Mouse (Mus musculus): ENCODE results near the gene Dph3. TPM values are rescaled to one million over a fixed set of nuclear protein-coding genes. Genes with fewer than 3 reads are reported as not detected.

The Dph3 gene
- 94.1 TPM for polyA plus RNA-seq (2014; fragmentation: Illumina TruSeq; extraction: RNeasy Lipid Tissue Mini Kit (QIAGEN cat#74804); ENCODE audit: low read depth, low replicate concordance)

DNA sequence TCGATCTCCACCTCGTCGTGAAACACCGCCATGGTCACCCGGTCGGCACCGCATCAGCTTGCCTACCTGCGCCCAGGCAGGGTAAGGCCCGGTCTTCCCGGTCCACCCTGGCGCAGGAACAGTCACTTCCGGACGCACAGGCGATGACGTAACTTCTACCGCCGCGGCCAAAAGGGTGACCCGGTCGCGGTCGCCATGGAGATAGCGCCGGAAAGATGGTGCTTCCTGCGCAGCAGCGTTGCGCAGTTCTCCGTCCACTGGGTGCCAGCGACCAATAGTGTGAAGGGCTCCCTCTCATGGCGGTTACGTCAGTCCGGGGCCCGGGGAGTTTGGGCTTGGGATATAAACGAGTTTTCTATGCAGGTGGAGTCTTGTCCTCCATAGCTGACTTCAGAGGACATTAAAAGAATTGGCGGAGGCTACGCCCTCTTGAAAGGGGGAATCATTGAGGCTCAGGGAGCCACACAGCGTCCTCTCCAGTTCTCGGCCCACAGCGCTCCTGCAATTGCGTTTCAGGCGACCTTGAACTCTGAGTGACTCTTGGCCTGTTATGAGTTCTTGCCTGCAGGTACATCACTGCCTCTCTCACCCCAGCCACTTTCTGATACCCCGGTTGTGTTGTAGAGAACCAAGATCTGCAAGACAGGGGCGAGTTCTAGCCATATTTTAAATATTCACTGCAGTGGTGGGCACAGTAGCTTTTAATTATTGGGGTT, at the start of gene Dph3:
Gene Dph3 (minus strand): TSS at position 244 of the 716 bp plus-strand sequence.

GRCm38 (mm10) chr14:32084761-32085485, 606 bp downstream of the Dph3 start, which contains the start of gene Oxnad1:
TSS of gene Oxnad1 (plus strand) at chr14:32085374.

Other genes starting within 250 kb of the Dph3 start
- gene Galnt15, start 56.7 kb downstream of the Dph3 start, polyA plus RNA-seq (2014; fragmentation: Illumina TruSeq; extraction: RNeasy Lipid Tissue Mini Kit (QIAGEN cat#74804); ENCODE audit: low read depth, low replicate concordance) = 0.81 TPM
- 48.7 TPM for gene Oxnad1, start 355 bp downstream of the Dph3 start, polyA plus RNA-seq (2014; fragmentation: Illumina TruSeq; extraction: RNeasy Lipid Tissue Mini Kit (QIAGEN cat#74804); ENCODE audit: low read depth, low replicate concordance)
- gene Msmb, start 56.3 kb upstream of the Dph3 start, polyA plus RNA-seq (2014; fragmentation: Illumina TruSeq; extraction: RNeasy Lipid Tissue Mini Kit (QIAGEN cat#74804); ENCODE audit: low read depth, low replicate concordance) = not detected
- gene Ncoa4, start 74.1 kb upstream of the Dph3 start, polyA plus RNA-seq (2014; fragmentation: Illumina TruSeq; extraction: RNeasy Lipid Tissue Mini Kit (QIAGEN cat#74804); ENCODE audit: low read depth, low replicate concordance) = 391 TPM
- 131 TPM for gene Timm23, start 116.2 kb upstream of the Dph3 start, polyA plus RNA-seq (2014; fragmentation: Illumina TruSeq; extraction: RNeasy Lipid Tissue Mini Kit (QIAGEN cat#74804); ENCODE audit: low read depth, low replicate concordance)
- gene Parg, start 116.2 kb upstream of the Dph3 start, polyA plus RNA-seq (2014; fragmentation: Illumina TruSeq; extraction: RNeasy Lipid Tissue Mini Kit (QIAGEN cat#74804); ENCODE audit: low read depth, low replicate concordance) = 41.9 TPM
- gene Ogdhl, start 236.3 kb upstream of the Dph3 start, polyA plus RNA-seq (2014; fragmentation: Illumina TruSeq; extraction: RNeasy Lipid Tissue Mini Kit (QIAGEN cat#74804); ENCODE audit: low read depth, low replicate concordance) = 2.7 TPM